Mouse (Mus musculus) hindbrain, embryonic 10.5 days (tissue): Measurements from ENCODE around the gene Dlg2. TPM values are rescaled to one million over a fixed set of nuclear protein-coding genes. Genes with fewer than 3 reads are reported as not detected.

ENCODE experiments used
- DNase-seq: peaks from one replicate; pipeline ENCODE4 v3.0.0-alpha.2; 2017; ENCODE audit warnings: low spot score
- H3K27ac ChIP-seq: fragments of 300-500 bp; sonication (generic); 2 replicates; pipeline ENCODE4 v1.5.1; 2016; ENCODE audit warnings: mild to moderate bottlenecking, moderate library complexity
- H3K27me3 ChIP-seq: fragments of 300-500 bp; sonication (generic); 2 replicates; pipeline ENCODE4 v1.6.1; 2016; ENCODE audit warnings: mild to moderate bottlenecking; ENCODE audit not compliant: poor library complexity, insufficient read depth, severe bottlenecking
- H3K36me3 ChIP-seq: fragments of 300-500 bp; sonication (generic); 2 replicates; pipeline ENCODE4 v1.6.1; 2016; ENCODE audit warnings: mild to moderate bottlenecking, moderate library complexity
- H3K4me1 ChIP-seq: fragments of 300-500 bp; sonication (generic); replicated peaks from 2 replicates; pipeline ENCODE4 v1.6.1; 2016; ENCODE audit warnings: mild to moderate bottlenecking
- H3K4me3 ChIP-seq: fragments of 300-500 bp; sonication (generic); 2 replicates; pipeline ENCODE4 v1.5.1; 2016; ENCODE audit warnings: mild to moderate bottlenecking, moderate library complexity
- H3K9me3 ChIP-seq: fragments of 300-500 bp; sonication (generic); 2 replicates; pipeline ENCODE4 v1.6.1; 2016; ENCODE audit warnings: mild to moderate bottlenecking, moderate library complexity
- WGBS: fragments of 180-500 bp; shearing (Covaris S2); methylation state at CpG from one replicate; pipeline ENCODE4 v1.1.7; 2016; 5-methylcytosine and 5-hydroxymethylcytosine counted together
- polyA plus RNA-seq: library from polyadenylated mRNA; unstranded; fragments of >200 nt; fragmentation: Nextera tagmentation; extraction: Ambion mirVana; gene quantifications from 2 replicates; pipeline ENCODE4 v1.2.1, GENCODE M21; 2016

Gene Dlg2
- polyA plus RNA-seq, 1 experiment from 2014 or later: 2.2 TPM

GRCm38 (mm10) chr7:90460330-90460729, 16.1 kb upstream of the Dlg2 start:
- DNase-seq: no peak
- Histone ChIP-seq H3K36me3 (no peaks in the 10 kb centered on the region), H3K4me3 (no peak overlapping the region), H3K27ac (no peak overlapping the region), H3K4me1 (peaks cover 23% of the 10 kb centered on the region), H3K27me3 (no peaks in the 10 kb centered on the region), H3K9me3 (no peaks in the 10 kb centered on the region)
- 54% methylated on average over 10 of the region's 10 CpGs for WGBS

- no peaks in the 10 kb centered on the region for H3K36me3 ChIP-seq
- no peaks in the 10 kb centered on the region for H3K9me3 ChIP-seq
- 0 out of 2 replicates have a peak overlapping the region, but pooled peaks have one; percentile 9 for H3K4me3 ChIP-seq
- no peak overlapping the region for H3K27ac ChIP-seq
- H3K4me1 ChIP-seq: peaks cover 18% of the 10 kb centered on the region
- no peaks in the 10 kb centered on the region for H3K27me3 ChIP-seq
- 22% methylated on average over 14 of the region's 14 CpGs for WGBS
- peak; percentile 35 for DNase-seq
Measured at GRCm38 (mm10) chr7:90460930-90461329, 15.5 kb upstream of the Dlg2 start.

GRCm38 (mm10) chr7:90461441-90461840, 15.0 kb upstream of the Dlg2 start:
- Histone ChIP-seq H3K36me3 (no peaks in the 10 kb centered on the region), H3K4me1 (peaks cover 13% of the 10 kb centered on the region; the same call in 1 of the 2 replicates), H3K4me3 (no peak overlapping the region), H3K27me3 (no peaks in the 10 kb centered on the region), H3K27ac (no peak overlapping the region), H3K9me3 (no peaks in the 10 kb centered on the region)
- WGBS: 90% methylated on average over 5 of the region's 5 CpGs
- DNase-seq: no peak

- H3K27ac ChIP-seq: no peak overlapping the region
- H3K27me3 ChIP-seq: peaks cover 9% of the 10 kb centered on the region; the same call in 1 of the 2 replicates
- no peak for DNase-seq
- no peaks in the 10 kb centered on the region for H3K9me3 ChIP-seq
- peaks cover 20% of the 10 kb centered on the region for H3K4me1 ChIP-seq
- H3K36me3 ChIP-seq: peaks cover 18% of the 10 kb centered on the region
- no peak overlapping the region for H3K4me3 ChIP-seq
- 71% methylated on average over 2 of the region's 2 CpGs for WGBS
Measured at GRCm38 (mm10) chr7:90473511-90473910, 3.0 kb upstream of the Dlg2 start.

- Histone ChIP-seq H3K27ac (peak within 1 kb of the TSS; percentile 87), H3K27me3 (peaks cover 9% of the 10 kb centered on the region; the same call in 1 of the 2 replicates), H3K4me3 (peak within 1 kb of the TSS; percentile 75), H3K4me1 (peaks cover 20% of the 10 kb centered on the region), H3K9me3 (no peaks in the 10 kb centered on the region), H3K36me3 (no peaks in the 10 kb centered on the region)
- peak; percentile 99 for DNase-seq
- WGBS: under 1% methylated on average over 36 of the region's 36 CpGs
Measured at GRCm38 (mm10) chr7:90475793-90476312, 619 bp upstream of the Dlg2 start, which contains the start of gene Tmem126b. TSS of gene Tmem126b (minus strand) at chr7:90476001.

- Histone ChIP-seq H3K9me3 (no peaks in the 10 kb centered on the region), H3K4me3 (no peak overlapping the region), H3K27me3 (peaks cover 6% of the 10 kb centered on the region; the same call in 1 of the 2 replicates), H3K36me3 (no peaks in the 10 kb centered on the region), H3K27ac (no peak overlapping the region), H3K4me1 (no peaks in the 10 kb centered on the region)
- 89% methylated on average over 2 of the region's 2 CpGs for WGBS
- DNase-seq: no peak
Measured at GRCm38 (mm10) chr7:90482607-90483006, 6.1 kb downstream of the Dlg2 start.

- no peak overlapping the region for H3K4me3 ChIP-seq
- H3K27ac ChIP-seq: no peak overlapping the region
- H3K27me3 ChIP-seq: no peaks in the 10 kb centered on the region
- 84% methylated on average over 3 of the region's 3 CpGs for WGBS
- H3K36me3 ChIP-seq: no peaks in the 10 kb centered on the region
- H3K9me3 ChIP-seq: no peaks in the 10 kb centered on the region
- H3K4me1 ChIP-seq: no peaks in the 10 kb centered on the region
- no peak for DNase-seq
Measured at GRCm38 (mm10) chr7:90508124-90508523, 31.7 kb downstream of the Dlg2 start.

- Histone ChIP-seq H3K36me3 (no peaks in the 10 kb centered on the region), H3K4me3 (no peak overlapping the region), H3K4me1 (no peaks in the 10 kb centered on the region), H3K27ac (no peak overlapping the region), H3K27me3 (no peaks in the 10 kb centered on the region), H3K9me3 (no peaks in the 10 kb centered on the region)
- no peak for DNase-seq
Measured at GRCm38 (mm10) chr7:90512293-90512692, 35.8 kb downstream of the Dlg2 start.

GRCm38 (mm10) chr7:90539481-90540402, 63.3 kb downstream of the Dlg2 start:
- Histone ChIP-seq H3K36me3 (no peaks in the 10 kb centered on the region), H3K27me3 (no peaks in the 10 kb centered on the region), H3K4me3 (no peak overlapping the region), H3K4me1 (0 out of 2 replicates have a peak, but pooled peaks cover 8% of the 10 kb centered on the region), H3K9me3 (no peaks in the 10 kb centered on the region), H3K27ac (no peak overlapping the region)
- 50% methylated on average over 9 of the region's 9 CpGs for WGBS
- DNase-seq: no peak

GRCm38 (mm10) chr7:90540811-90541323, 64.4 kb downstream of the Dlg2 start:
- DNase-seq: no peak
- no peaks in the 10 kb centered on the region for H3K27me3 ChIP-seq
- H3K4me3 ChIP-seq: no peak overlapping the region
- 90% methylated on average over 2 of the region's 2 CpGs for WGBS
- H3K4me1 ChIP-seq: 0 out of 2 replicates have a peak, but pooled peaks cover 8% of the 10 kb centered on the region
- no peak overlapping the region for H3K27ac ChIP-seq
- no peaks in the 10 kb centered on the region for H3K9me3 ChIP-seq
- H3K36me3 ChIP-seq: no peaks in the 10 kb centered on the region

GRCm38 (mm10) chr7:90553399-90553798, 76.9 kb downstream of the Dlg2 start:
- Histone ChIP-seq H3K4me3 (no peak overlapping the region), H3K36me3 (no peaks in the 10 kb centered on the region), H3K27ac (no peak overlapping the region), H3K9me3 (no peaks in the 10 kb centered on the region), H3K27me3 (no peaks in the 10 kb centered on the region), H3K4me1 (no peaks in the 10 kb centered on the region)
- WGBS: 87% methylated on average over 6 of the region's 6 CpGs
- no peak for DNase-seq

GRCm38 (mm10) chr7:90554421-90554820, 77.9 kb downstream of the Dlg2 start:
- H3K4me1 ChIP-seq: no peaks in the 10 kb centered on the region
- no peaks in the 10 kb centered on the region for H3K36me3 ChIP-seq
- 81% methylated on average over 2 of the region's 2 CpGs for WGBS
- DNase-seq: no peak
- H3K27me3 ChIP-seq: no peaks in the 10 kb centered on the region
- H3K27ac ChIP-seq: no peak overlapping the region
- H3K9me3 ChIP-seq: no peaks in the 10 kb centered on the region
- H3K4me3 ChIP-seq: no peak overlapping the region

GRCm38 (mm10) chr7:90569130-90569529, 92.7 kb downstream of the Dlg2 start:
- WGBS: 10% methylated on average over 7 of the region's 7 CpGs
- H3K27ac ChIP-seq: no peak overlapping the region

More at GRCm38 (mm10) chr7:90569130-90569529, 92.7 kb downstream of the Dlg2 start:
- peaks cover 10% of the 10 kb centered on the region for H3K4me1 ChIP-seq
- no peak overlapping the region for H3K4me3 ChIP-seq
- no peaks in the 10 kb centered on the region for H3K36me3 ChIP-seq
- H3K27me3 ChIP-seq: no peaks in the 10 kb centered on the region
- H3K9me3 ChIP-seq: no peaks in the 10 kb centered on the region
- peak; percentile 4 for DNase-seq
